Mouse (Mus musculus) intestine, embryonic 16.5 days (tissue): Measurements from ENCODE around the gene Prss54. TPM values are rescaled to one million over a fixed set of nuclear protein-coding genes. Genes with fewer than 3 reads are reported as not detected.
"Not testable (repeated sequence)": the region's sequence is repeated elsewhere in the genome, so short reads cannot be mapped to it uniquely, and the experiment has no call there.

Experiments used
- ATAC-seq: fragments of 200-750 bp; cut with Nextera tagmentation; 2 replicates; pipeline ENCODE4 v1.8.0; 2017; ENCODE audit warnings: moderate TSS enrichment, moderate library complexity
- H3K27ac ChIP-seq: fragments of 300-500 bp; sonication (generic); 2 replicates; pipeline ENCODE4 v1.5.1; 2014; ENCODE audit warnings: mild to moderate bottlenecking, low read length
- H3K27me3 ChIP-seq: fragments of 300-500 bp; sonication (generic); replicated peaks from 2 replicates; pipeline ENCODE4 v1.6.1; 2014; ENCODE audit warnings: low read length, control low read depth, mixed read lengths; ENCODE audit not compliant: control insufficient read depth, insufficient read depth
- H3K36me3 ChIP-seq: fragments of 300-500 bp; sonication (generic); 2 replicates; pipeline ENCODE4 v1.6.1; 2014; ENCODE audit warnings: low read length, control low read depth; ENCODE audit not compliant: control insufficient read depth, insufficient read depth
- H3K4me1 ChIP-seq: fragments of 300-500 bp; sonication (generic); 2 replicates; pipeline ENCODE4 v1.6.1; 2014; ENCODE audit warnings: low read length, control low read depth, mixed read lengths; ENCODE audit not compliant: control insufficient read depth, insufficient read depth
- H3K4me2 ChIP-seq: fragments of 300-500 bp; sonication (generic); 2 replicates; pipeline ENCODE4 v1.6.1; 2014; ENCODE audit warnings: low read depth, low read length, control low read depth
- H3K4me3 ChIP-seq: fragments of 300-500 bp; sonication (generic); 2 replicates; pipeline ENCODE4 v1.5.1; 2014; ENCODE audit warnings: mild to moderate bottlenecking, low read length
- H3K9ac ChIP-seq: fragments of 300-500 bp; sonication (generic); 2 replicates; pipeline ENCODE4 v1.6.1; 2014; ENCODE audit warnings: low read depth, low read length
- H3K9me3 ChIP-seq: fragments of 300-500 bp; sonication (generic); 2 replicates; pipeline ENCODE4 v1.6.1; 2016; ENCODE audit warnings: low read length, control low read depth; ENCODE audit not compliant: control insufficient read depth
- WGBS: fragments of 180-500 bp; shearing (Covaris S2); extraction: QIAGEN DNeasy Blood & Tissue Kit; methylation state at CpG from one replicate; pipeline ENCODE4 v1.1.7; 2014; 5-methylcytosine and 5-hydroxymethylcytosine counted together
- polyA plus RNA-seq: library from polyadenylated mRNA; unstranded; fragments of >200 nt; fragmentation: Nextera tagmentation; extraction: Ambion mirVana; gene quantifications from 2 replicates; pipeline ENCODE4 v1.2.1, GENCODE M21; 2015

Gene Prss54
- polyA plus RNA-seq, result not detected in 2 replicates

- Histone ChIP-seq H3K9ac (no peak within 1 kb of the TSS), H3K9me3 (no peaks in the 10 kb centered on the region), H3K4me1 (no peaks in the 10 kb centered on the region), H3K36me3 (no peaks in the 10 kb centered on the region), H3K4me2 (no peak within 1 kb of the TSS), H3K4me3 (no peak within 1 kb of the TSS), H3K27me3 (no peaks in the 10 kb centered on the region), H3K27ac (no peak within 1 kb of the TSS)
- ATAC-seq, result no peak
- WGBS, result 80% methylated on average over 10 of the region's 10 CpGs
These were observed at the start of gene Prss54 for GRCm38 (mm10) chr8:95576240-95576639. TSS of gene Prss54 (minus strand) at chr8:95576340.

GRCm38 (mm10) chr8:95624833-95625232 lies 48.7 kb upstream of the Prss54 start:
- Histone ChIP-seq H3K9me3 (no peaks in the 10 kb centered on the region), H3K36me3 (no peaks in the 10 kb centered on the region), H3K4me1 (no peaks in the 10 kb centered on the region), H3K4me3 (no peak overlapping the region), H3K27ac (no peak overlapping the region), H3K4me2 (no peak overlapping the region), H3K27me3 (no peaks in the 10 kb centered on the region; the same call in 1 of the 2 replicates), H3K9ac (no peak overlapping the region)
- 93% methylated on average over 2 of the region's 2 CpGs for WGBS
- no peak for ATAC-seq

GRCm38 (mm10) chr8:95620046-95620445 lies 43.9 kb upstream of the Prss54 start:
- no peaks in the 10 kb centered on the region; the same call in 1 of the 2 replicates for H3K27me3 ChIP-seq
- H3K9me3 ChIP-seq, result no peaks in the 10 kb centered on the region
- H3K4me3 ChIP-seq, result no peak overlapping the region
- no peak for ATAC-seq
- H3K36me3 ChIP-seq, result no peaks in the 10 kb centered on the region
- no peak overlapping the region for H3K4me2 ChIP-seq
- WGBS, result 89% methylated on average over 2 of the region's 2 CpGs
- no peak overlapping the region for H3K27ac ChIP-seq
- H3K4me1 ChIP-seq, result no peaks in the 10 kb centered on the region
- no peak overlapping the region for H3K9ac ChIP-seq

GRCm38 (mm10) chr8:95616383-95616782 lies 40.2 kb upstream of the Prss54 start:
- Histone ChIP-seq H3K4me3 (no peak overlapping the region), H3K27ac (no peak overlapping the region), H3K27me3 (no peaks in the 10 kb centered on the region), H3K36me3 (no peaks in the 10 kb centered on the region), H3K4me2 (no peak overlapping the region), H3K9me3 (no peaks in the 10 kb centered on the region), H3K9ac (no peak overlapping the region), H3K4me1 (no peaks in the 10 kb centered on the region)
- WGBS, result 86% methylated on average over 7 of the region's 7 CpGs
- no peak for ATAC-seq

- no peak for ATAC-seq
- Histone ChIP-seq H3K9ac (no peak overlapping the region), H3K4me1 (no peaks in the 10 kb centered on the region), H3K4me2 (no peak overlapping the region), H3K9me3 (no peaks in the 10 kb centered on the region), H3K27ac (no peak overlapping the region), H3K36me3 (no peaks in the 10 kb centered on the region), H3K4me3 (no peak overlapping the region), H3K27me3 (no peaks in the 10 kb centered on the region)
- WGBS, result 65% methylated on average over 5 of the region's 5 CpGs
These were observed 35.6 kb upstream of the Prss54 start for GRCm38 (mm10) chr8:95611769-95612168.

- H3K27ac ChIP-seq, result no peak overlapping the region
- H3K4me3 ChIP-seq, result no peak overlapping the region
- no peaks in the 10 kb centered on the region for H3K4me1 ChIP-seq
- no peak overlapping the region for H3K9ac ChIP-seq
- ATAC-seq, result no peak
- H3K4me2 ChIP-seq, result no peak overlapping the region
- H3K27me3 ChIP-seq, result no peaks in the 10 kb centered on the region
- H3K9me3 ChIP-seq, result no peaks in the 10 kb centered on the region
- 65% methylated on average over 14 of the region's 14 CpGs for WGBS
- no peaks in the 10 kb centered on the region for H3K36me3 ChIP-seq
These were observed 34.6 kb upstream of the Prss54 start for GRCm38 (mm10) chr8:95610749-95611148.

GRCm38 (mm10) chr8:95609406-95609805 lies 33.3 kb upstream of the Prss54 start:
- H3K27me3 ChIP-seq, result no peaks in the 10 kb centered on the region
- H3K27ac ChIP-seq, result no peak overlapping the region
- H3K4me1 ChIP-seq, result no peaks in the 10 kb centered on the region
- H3K9ac ChIP-seq, result no peak overlapping the region
- no peaks in the 10 kb centered on the region for H3K9me3 ChIP-seq
- no peaks in the 10 kb centered on the region for H3K36me3 ChIP-seq
- ATAC-seq, result no peak
- WGBS, result 80% methylated on average over 5 of the region's 5 CpGs
- H3K4me3 ChIP-seq, result no peak overlapping the region
- no peak overlapping the region for H3K4me2 ChIP-seq

- no peaks in the 10 kb centered on the region for H3K27me3 ChIP-seq
- H3K4me3 ChIP-seq, result no peak overlapping the region
- WGBS, result 57% methylated on average over 9 of the region's 9 CpGs
These were observed 31.1 kb upstream of the Prss54 start for GRCm38 (mm10) chr8:95607210-95607609.

GRCm38 (mm10) chr8:95606509-95606908 lies 30.4 kb upstream of the Prss54 start:
- ATAC-seq, H3K4me2 ChIP-seq, H3K9me3 ChIP-seq, H3K27ac ChIP-seq, H3K4me3 ChIP-seq, H3K36me3 ChIP-seq, H3K9ac ChIP-seq, H3K27me3 ChIP-seq, H3K4me1 ChIP-seq: not testable (repeated sequence)
- 17% methylated on average over 4 of the region's 5 CpGs for WGBS

More at GRCm38 (mm10) chr8:95607210-95607609, 31.1 kb upstream of the Prss54 start:
- Histone ChIP-seq H3K36me3 (no peaks in the 10 kb centered on the region), H3K27ac (no peak overlapping the region), H3K4me1 (no peaks in the 10 kb centered on the region), H3K9me3 (no peaks in the 10 kb centered on the region), H3K9ac (no peak overlapping the region), H3K4me2 (no peak overlapping the region)
- no peak for ATAC-seq

GRCm38 (mm10) chr8:95602168-95602567 lies 26.0 kb upstream of the Prss54 start:
- 73% methylated on average over 2 of the region's 2 CpGs for WGBS
- no peak overlapping the region for H3K27ac ChIP-seq
- ATAC-seq, result no peak
- H3K9ac ChIP-seq, result no peak overlapping the region
- no peaks in the 10 kb centered on the region for H3K27me3 ChIP-seq
- no peak overlapping the region for H3K4me3 ChIP-seq
- H3K9me3 ChIP-seq, result no peaks in the 10 kb centered on the region
- no peaks in the 10 kb centered on the region for H3K36me3 ChIP-seq
- H3K4me2 ChIP-seq, result no peak overlapping the region
- H3K4me1 ChIP-seq, result no peaks in the 10 kb centered on the region
